Mouse (Mus musculus): Measurements from ENCODE around the gene Apoe.

Apoe gene

DNA sequence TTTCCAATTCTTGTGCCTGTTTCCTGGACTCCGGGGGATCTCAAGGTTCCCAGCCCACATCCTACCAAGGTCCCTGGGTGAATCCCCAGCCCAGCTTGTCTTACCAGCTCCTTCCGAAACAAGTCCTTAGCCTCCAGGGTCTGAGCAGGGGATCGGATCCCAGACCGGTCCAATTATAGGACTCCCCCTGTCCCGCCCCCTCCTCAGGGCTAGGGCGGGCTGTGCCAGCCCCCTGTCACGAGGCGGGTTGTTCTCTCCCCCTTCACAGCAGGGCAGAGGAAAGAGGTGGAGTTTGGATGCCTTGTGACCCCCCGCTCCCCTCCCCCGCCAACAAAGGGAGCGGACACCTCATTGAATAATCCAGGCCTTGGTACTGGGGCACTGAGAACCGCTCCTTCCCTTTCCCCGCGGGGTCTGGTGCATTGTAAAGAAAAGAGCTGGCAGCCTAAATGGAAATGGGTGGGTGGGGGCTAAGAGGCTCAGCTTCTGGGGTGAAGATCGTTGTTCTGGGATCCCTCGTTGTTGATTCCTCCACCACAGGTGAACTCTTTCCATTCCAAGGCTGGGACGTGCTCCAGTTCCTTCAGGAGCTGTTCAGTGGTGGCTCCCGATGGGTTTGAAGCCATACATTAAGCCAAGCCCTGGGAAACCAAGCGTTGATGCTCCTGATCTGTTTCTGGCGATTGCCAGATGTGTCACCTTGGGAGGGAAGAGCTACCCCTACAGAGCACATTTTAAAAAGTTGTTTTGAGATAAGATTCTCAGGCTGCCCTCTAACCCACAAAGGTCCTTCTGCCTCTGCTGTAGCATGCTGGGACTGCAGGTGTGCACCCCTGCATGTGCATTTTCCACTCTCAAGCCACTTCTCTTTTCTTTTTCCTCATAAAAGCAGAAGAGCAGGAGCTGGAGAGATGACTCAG is at the start of gene Apoe:
Gene Apoe (minus strand): TSS at position 282 of the 920 bp plus-strand sequence.
- DNase-seq (ENCODE audit: low read depth, low spot score) = no peak

DNA sequence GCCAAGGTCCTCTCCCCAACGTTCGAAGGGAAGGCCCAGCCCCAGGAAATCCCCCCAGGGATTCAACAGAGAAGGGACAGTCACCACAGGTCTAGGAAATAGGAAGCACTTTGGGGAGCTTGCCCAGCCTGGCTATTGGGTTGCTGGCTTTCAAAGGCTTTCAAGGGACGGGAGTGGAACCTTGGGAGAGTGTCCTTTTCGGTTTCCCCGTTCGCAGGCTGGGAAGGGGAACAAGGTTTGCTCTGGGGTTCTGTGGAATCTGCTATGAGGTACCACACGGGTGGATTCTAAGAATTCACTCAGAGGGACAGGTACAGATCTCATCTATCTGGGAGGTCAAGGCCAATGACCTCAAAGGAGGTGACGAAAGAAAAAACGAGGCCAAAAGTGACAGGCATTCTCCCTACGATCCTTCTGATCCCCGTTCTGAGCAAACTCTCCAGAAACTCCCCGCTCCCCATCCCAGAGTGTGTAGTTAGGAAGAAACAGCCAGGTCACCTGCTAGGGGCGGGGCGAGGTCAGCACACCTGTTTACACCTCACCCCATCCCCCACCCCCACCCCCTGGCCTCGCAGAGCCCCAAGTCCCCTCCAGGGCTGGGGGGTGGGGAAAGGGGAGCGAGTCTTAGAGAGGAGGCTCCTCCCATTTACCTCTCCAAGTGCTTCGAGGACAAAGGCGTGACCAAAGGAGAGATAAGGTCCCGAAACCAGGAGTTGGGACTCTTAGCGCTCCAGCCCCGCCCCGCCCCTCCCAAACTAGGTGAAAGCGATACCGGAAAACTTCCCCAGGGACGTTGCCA is 48.6 kb upstream of the Apoe start:
- DNase-seq (ENCODE audit: low read depth, low spot score) = no peak

DNA sequence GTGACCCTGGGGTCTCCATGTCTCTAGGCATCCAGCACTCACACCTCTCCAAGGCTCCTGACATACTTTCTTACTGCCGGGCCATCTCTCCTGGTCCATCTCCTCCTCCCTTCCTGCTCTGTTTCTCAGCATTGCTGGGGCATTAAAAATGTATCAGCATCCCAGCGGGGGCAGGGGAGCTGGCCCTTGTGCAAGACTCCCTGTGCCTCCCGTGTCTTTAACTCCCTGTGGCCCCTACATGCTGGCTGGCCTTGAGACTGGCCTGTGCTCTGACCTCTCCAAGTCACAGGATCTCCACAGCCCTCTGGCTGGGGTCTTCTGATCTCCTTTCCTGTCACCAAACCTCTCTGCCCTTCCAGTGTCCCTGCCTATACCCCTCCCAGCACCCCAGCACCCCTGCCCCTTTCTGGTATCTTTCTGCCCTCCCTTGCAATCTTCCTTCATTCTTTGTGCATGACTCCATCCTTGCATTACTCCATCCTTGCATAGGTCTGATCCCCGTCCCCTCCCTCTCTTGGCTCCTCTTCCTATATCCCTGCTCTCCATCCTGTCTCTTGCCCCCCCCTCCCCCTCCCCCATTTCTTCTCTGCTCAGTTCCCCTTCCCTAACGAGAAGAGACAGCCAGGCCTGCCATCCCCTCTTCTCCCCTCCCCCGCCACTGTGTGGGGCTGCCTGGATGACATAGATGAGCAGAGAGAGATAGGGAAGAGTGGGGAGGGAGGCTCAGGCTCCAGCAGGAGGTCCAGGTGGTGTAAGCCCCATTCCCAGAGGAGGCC is 47.6 kb upstream of the Apoe start:
- no peak for DNase-seq (ENCODE audit: low read depth, low spot score)

DNA sequence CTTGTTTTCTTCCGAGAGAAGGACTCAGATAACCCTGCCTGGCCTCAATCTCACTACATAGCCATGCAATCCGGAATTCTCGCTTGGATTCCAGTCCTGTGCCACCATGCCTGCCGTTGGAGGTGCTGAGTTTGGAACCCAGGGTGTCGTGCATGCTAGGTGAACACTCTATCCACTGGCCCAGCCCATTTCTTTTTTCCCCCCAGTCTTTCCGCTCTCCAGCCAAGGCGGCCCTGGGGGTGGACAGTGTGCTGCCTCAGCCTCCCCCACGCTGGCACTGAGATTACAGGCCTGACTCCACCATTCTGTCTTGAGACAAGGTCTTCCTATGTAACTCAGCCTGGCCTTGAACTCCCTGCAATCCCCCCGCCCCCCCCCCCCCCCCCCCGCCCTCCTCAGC is 47.0 kb upstream of the Apoe start:
- no peak for DNase-seq (ENCODE audit: low read depth, low spot score)

DNA sequence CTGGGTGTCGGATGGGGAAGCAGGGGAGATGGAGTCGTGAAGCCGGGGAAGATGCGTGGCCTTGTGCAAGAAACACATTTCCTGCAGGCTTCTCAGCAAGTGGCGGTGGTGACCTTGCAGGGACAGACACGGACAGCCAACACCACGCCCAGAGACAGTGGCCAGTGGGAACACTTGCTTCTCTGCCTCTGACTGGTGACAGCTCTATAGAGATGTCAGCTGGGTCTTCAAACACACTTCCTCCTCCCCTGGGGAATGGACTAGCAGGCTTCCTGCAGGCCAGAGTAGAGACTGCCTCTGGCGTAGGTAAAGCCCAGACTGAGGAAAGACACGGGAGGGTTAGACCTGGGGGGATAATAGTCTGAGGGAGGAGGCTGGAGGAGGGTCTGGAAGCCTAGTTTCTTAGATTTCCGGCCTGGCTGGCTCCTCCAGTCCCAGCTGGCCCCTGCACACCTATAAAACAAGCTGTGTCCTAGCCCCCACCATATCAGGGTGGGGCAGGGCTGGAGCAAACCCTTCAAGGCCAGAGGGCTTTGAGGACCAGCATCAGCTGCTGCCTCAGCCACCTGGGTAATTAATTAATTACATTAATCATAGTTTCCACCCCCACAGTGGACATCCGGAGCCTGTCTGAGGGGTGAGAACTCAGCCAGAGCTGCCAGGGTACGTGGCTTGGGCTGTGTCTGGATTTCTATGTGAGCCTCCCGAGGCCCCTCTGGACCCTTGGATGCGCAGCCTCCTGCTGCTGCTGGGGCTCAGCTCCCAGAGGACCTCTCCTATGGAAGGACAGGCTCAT is 45.8 kb upstream of the Apoe start:
- DNase-seq (ENCODE audit: low read depth, low spot score) = no peak

DNA sequence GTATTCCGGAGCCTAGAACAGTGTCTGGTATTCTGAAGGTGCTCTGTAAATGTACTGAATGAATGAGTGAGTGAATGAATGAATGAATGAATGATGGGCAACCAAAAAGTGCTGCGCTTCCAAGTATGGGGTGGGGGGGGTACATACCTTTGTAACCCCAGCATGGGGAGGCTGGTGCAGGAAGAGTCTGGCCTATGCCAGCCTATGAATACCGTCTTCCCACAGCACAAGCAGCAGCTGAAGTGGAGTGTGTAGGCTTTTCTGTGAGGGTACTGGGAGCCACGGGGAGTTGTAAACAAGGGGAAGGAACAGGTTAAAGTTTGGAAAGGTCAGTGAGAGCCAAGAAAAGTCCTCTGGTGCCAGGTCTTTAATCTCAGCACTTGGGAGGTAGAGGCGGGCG is 44.8 kb upstream of the Apoe start:
- DNase-seq (ENCODE audit: low read depth, low spot score) = no peak

DNA sequence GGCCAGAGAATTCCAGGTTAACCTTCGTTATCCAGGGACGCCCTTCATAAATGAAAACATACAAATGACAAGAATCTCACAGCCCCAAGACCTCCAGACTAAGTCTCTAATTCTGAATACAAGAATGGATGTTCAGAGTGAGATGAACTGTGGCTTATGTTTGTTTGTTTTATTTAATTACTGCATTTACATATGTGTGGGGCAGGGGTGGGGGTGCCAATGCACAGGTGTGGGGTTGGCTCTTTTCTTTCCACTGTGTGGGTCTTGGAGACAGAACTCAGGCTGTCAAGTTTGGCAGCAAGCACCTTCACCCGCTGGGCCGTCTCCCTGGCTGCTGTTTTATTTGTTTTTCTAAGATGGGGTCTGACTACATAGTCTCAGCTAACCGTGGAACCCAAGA is 43.5 kb upstream of the Apoe start:
- DNase-seq (ENCODE audit: low read depth, low spot score) = no peak

DNA sequence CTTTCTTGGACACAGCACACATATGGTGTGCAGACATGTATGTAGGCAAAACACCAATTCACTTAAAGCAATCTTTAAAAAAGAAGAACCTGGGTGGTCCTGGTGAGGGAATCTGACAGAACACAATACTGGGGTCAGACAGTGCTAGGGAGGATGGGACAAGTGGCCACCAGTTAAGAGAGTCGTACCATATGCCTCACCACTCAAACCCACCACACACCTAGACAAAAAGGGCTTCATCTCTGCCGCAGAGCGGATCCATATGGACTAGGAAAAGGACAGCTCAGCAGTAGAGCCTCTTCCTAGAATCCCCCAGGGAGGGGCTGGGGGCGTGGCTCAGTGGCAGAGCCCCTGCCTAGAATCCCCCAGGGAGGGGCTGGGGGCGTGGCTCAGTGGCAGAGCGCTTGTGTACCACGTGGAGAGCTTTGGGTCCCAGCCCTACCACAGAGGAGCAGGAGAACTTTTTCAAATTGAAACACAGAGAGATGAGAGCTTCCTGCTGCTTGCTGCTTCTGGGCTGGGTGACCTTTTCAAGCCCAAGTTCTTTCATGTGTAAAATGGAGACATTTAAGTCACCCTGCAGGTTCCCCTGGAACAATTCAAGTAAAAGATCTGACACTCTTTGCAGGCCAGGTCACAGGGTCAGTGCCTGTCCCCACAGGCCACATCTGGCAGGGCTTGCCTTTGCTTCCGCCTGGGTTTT is 42.5 kb upstream of the Apoe start:
- DNase-seq (ENCODE audit: low read depth, low spot score) = no peak

DNA sequence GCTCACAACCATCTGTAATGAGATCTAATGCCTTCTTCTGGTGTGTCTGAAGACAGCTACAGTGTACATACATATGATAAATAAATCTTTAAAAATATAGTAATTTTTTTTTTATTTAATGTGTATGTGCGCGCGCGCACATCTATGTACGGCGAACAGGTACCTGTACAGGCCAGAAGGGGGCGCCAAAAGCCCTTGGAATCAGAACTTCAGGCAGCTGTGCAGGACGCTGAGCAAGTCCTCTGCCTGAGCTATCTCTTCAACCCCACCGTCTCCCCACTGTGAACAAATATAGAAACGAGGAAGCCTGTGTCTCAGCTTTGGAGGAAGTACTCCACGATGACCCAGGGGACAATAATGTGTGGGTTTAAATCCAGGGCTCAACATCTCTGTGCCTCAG is 41.3 kb upstream of the Apoe start:
- DNase-seq (ENCODE audit: low read depth, low spot score) = no peak

DNA sequence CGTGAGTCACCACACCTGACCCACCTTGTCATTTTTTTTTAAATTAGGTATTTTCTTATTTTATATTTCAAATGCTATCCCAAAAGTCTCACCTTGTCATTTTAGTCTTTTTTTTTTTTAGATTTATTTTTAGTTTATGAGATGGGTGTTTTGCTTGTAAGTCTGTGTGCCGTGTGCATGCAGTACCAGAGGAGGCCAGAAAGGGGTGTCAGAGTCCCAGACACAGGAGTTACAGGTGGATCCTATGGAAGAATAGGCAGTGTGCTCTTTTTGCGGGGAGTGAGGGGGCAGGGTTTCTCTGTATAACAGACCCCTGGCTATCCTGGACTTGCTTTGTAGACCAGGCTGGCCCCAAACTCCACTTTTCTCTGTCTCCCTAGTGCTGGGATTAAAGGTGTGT is 39.8 kb upstream of the Apoe start:
- DNase-seq (ENCODE audit: low read depth, low spot score) = no peak

DNA sequence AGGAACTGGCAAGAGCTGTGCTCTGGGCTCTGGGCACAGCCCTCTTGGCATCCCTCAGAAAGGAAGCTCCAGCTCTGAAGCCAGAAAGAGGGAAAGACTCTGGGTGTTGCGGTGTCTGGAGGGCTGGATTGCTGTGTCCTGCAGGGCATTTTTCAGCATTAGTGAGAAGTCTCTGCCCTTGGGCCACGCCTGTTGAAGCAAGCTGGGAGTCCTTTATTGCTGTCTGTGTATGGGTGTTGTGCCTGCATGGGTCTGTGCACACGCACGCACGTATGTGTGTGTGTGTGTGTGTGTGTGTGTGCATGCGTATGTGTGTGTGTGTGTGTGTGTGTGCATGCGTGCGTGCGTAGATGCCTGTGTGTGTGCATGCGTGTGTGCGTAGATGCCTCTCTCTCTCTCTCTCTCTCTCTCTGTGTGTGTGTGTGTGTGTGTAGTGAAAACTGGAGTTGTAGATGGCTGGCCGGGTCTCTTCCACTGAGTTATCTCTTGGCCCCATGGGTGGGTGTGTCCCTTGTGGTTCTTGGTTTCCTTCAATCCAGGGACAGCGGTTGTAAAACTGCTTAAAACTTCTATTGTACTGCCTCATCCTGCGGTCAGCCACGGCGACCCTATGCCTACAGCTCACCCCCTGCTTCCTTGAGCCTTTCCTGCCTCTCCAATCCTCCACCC is 37.5 kb upstream of the Apoe start:
- DNase-seq (ENCODE audit: low read depth, low spot score) = no peak

DNA sequence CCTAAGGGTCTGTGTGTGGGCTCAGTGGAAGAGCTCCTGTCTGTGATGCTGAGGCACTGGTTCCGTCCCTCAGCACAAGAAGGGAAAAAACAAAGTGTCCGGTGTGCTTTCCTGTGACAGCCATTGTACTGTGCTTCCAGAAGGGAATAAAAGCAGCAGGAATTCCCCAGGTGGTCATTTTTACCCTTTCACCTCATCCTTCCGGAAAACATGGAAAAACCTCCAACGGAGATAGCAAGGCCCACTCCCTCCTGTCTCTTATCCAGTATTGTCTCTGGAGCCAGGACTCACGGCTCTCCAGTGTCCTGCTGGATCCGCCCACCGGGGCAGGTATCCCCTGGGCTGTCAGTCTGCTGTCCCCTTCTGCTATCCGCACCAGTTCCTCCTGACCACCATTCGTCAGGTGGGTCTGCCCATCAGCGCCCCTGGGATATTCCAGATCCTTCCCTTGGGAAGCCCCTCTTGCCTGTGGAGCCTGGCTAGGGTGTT is 35.2 kb upstream of the Apoe start:
- DNase-seq (ENCODE audit: low read depth, low spot score) = no peak

DNA sequence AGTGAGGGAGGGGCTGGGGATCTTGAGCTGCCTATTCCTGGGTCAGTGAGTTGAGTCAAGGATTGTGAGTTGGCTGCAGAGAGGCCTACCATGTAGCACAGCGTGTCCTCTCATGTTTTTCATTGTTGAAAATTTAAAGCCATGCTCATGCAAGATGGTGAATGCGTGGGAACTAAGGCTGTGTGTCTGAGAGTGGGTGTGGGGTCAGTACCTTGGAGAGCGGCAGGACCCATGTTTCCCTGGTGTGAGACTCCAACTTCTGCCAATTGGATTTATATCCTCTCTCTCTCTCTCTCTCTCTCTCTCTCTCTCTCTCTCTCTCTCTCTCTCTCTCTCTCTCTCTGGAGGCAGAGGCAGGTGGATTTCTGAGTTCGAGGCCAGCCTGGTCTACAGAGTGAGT is 27.6 kb upstream of the Apoe start:
- no peak for DNase-seq (ENCODE audit: low read depth, low spot score)

DNA sequence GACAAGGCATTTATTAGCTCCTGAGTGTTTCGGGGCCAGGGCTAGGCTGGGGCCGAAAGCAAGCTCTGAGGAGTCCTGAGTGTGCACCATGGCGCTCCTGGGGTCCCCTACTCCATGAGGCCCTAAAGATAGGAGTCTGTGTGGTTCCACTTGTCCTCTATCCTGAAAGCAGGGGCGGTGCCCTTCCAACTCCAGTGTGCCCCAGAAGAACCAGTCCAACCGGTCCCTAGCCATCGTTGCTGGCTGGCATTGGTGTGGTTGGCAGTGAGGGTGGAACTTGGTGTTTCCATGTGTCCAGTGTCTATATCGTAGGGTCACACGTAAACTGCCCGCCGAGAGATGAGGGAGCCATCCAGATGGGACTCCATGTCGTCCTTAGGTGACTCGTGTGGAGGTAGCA is 25.2 kb upstream of the Apoe start:
- no peak for DNase-seq (ENCODE audit: low read depth, low spot score)

DNA sequence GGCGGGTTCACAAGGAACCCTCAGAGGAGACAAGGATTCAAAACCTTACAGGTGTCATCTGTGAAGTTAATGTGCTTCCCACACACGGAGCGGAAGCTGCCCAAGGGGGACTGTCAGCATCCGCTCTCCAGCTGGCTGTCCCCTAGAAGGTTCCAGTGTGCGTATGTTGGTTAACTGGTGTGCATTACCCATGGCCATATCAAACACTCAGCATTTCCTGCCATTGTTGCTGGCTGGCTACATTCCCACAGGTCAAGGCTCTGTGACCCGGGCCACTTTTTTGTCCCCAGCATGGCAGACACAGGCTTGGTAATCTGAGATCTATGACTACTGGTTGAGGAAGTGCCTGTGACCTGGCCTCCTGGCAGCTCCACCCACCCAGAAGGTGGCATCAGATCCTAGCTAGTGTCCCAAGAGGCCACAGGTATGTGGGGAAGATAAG is 23.8 kb upstream of the Apoe start:
- DNase-seq (ENCODE audit: low read depth, low spot score) = no peak

DNA sequence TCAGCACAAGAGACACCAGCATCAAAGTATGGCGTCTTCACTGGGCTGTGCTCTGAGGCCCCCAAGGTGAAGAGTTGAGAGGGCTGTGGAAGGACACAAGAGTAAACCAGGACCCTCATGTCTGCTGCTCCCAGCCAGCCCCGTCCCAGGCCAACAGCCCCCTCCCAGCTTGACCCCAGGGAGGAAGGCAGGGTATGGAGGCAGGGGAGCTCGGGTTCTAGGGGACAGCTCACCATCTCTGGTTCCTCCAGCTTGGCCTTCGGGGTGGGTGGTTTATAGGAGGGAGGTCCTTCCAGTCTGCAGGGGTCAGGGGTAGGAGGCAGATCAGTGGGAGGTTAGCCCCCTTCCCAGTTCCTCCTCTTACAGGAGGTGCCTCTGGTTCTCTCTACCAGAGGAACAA is 20.2 kb upstream of the Apoe start:
- no peak for DNase-seq (ENCODE audit: low read depth, low spot score)

DNA sequence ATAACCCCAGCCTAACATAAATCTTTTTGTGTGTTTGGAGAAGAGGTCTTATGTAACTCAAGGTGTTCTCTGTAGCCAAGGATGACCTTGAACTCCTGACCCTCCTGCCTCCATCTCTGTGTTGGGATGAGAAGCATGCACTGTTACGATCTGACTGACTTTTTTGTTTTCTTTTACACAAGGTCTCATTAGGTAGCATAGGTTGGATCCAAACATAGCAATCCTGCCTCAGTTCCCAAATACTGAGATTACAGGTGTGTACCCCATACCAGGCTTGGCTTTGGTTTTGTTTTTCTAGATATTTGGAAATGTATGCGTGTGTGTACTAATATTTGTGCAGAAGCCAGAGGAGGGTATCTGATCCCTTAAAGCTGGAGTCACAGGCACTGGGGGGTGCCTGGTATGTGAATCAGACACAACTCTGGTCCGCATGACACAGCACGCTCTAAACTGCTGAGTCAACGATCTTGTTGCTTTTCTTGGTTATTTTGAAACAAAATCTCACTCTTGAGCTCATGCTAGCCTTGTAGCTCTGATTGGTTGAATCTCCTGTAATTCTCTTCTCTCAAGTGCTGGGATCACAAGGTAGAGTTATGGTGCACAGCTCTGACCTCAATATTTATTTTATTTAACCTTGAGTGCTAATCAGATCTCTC is 19.4 kb upstream of the Apoe start:
- DNase-seq (ENCODE audit: low read depth, low spot score) = no peak

DNA sequence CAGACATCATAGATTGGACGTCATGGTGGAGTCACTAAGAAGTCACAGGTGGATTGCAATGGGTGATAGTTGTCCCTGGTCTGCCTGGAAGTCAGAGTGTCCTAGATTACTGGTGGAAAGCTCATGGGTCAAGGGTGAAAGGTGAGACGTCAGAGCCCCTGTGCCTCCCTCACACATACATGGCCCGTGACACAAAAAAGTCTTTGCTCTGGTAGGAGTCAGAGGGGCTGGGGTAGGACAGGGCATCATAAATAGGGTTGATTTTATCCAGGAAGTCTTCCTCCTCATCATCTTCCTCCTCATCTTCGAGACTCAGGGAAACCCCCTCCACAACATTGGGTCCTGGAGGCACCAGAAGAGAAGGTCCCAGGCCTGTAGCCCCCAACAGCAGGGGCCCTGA is 18.4 kb upstream of the Apoe start:
- no peak for DNase-seq (ENCODE audit: low read depth, low spot score)

DNA sequence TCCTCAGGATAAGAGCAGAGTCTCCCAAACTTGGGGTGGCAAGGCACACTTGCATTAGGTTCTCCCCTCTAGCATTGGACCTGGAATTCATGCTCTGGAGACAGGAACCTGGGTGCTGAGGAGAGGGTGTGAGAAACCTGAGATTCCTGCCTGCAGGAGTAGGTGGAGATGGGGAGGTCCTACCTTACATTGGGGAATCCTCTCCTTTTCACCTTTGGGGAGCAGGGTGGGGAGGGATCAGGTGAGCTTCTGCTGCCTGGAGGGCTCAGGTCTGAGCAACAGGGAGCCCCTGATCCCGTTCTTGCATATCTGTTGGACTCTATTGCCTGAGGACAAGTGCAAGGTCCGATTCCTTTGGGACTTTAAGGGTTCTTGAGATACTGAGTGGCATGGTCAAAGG is 17.8 kb upstream of the Apoe start:
- no peak for DNase-seq (ENCODE audit: low read depth, low spot score)

Data from retina, adult 2 months (tissue).